Mouse (Mus musculus): ENCODE data around the gene Aoc2. TPM values are rescaled to one million over a fixed set of nuclear protein-coding genes. Genes with fewer than 3 reads are reported as not detected.

Gene Aoc2
- polyA plus RNA-seq, 1 experiment from 2014 or later, result 1.4 TPM

- Histone ChIP-seq H3K9ac (ENCODE audit: low read depth, low read length) (no peak overlapping the region), H3K4me1 (replicated peaks; ENCODE audit: control insufficient read depth, insufficient read depth, low read length) (peaks cover 3% of the 10 kb centered on the region), H3K4me2 (replicated peaks; ENCODE audit: low read depth, low read length) (no peak overlapping the region), H3K4me3 (ENCODE audit: low read depth, low read length) (no peak overlapping the region), H3K9me3 (ENCODE audit: control insufficient read depth, low read length) (no peaks in the 10 kb centered on the region), H3K27me3 (ENCODE audit: control insufficient read depth, insufficient read depth, low read length) (no peaks in the 10 kb centered on the region), H3K36me3 (ENCODE audit: control insufficient read depth, insufficient read depth, low read length) (0 out of 2 replicates have a peak, but pooled peaks cover 2% of the 10 kb centered on the region), H3K27ac (ENCODE audit: low read depth, low read length) (no peak overlapping the region)
- ATAC-seq (ENCODE audit: low FRiP score) (no peak), DNase-seq (ENCODE audit: low spot score) (no peak)
- WGBS, result 28% methylated on average over 5 of the region's 5 CpGs
These were observed 42.0 kb upstream of the Aoc2 start for GRCm38 (mm10) chr11:101282896-101283295.

- Histone ChIP-seq H3K4me2 (replicated peaks; ENCODE audit: low read depth, low read length) (no peak overlapping the region), H3K36me3 (ENCODE audit: control insufficient read depth, insufficient read depth, low read length) (0 out of 2 replicates have a peak, but pooled peaks cover 2% of the 10 kb centered on the region), H3K4me3 (ENCODE audit: low read depth, low read length) (no peak overlapping the region), H3K9ac (ENCODE audit: low read depth, low read length) (no peak overlapping the region), H3K4me1 (replicated peaks; ENCODE audit: control insufficient read depth, insufficient read depth, low read length) (no peaks in the 10 kb centered on the region), H3K9me3 (ENCODE audit: control insufficient read depth, low read length) (no peaks in the 10 kb centered on the region), H3K27me3 (ENCODE audit: control insufficient read depth, insufficient read depth, low read length) (no peaks in the 10 kb centered on the region), H3K27ac (ENCODE audit: low read depth, low read length) (no peak overlapping the region)
- DNase-seq (ENCODE audit: low spot score) (no peak), ATAC-seq (ENCODE audit: low FRiP score) (no peak)
- WGBS, result 57% methylated on average over 4 of the region's 4 CpGs
These were observed 41.1 kb upstream of the Aoc2 start for GRCm38 (mm10) chr11:101283805-101284204.

GRCm38 (mm10) chr11:101287306-101287705, 37.6 kb upstream of the Aoc2 start:
- Histone ChIP-seq H3K27ac (ENCODE audit: low read depth, low read length) (no peak overlapping the region), H3K4me2 (replicated peaks; ENCODE audit: low read depth, low read length) (no peak overlapping the region), H3K4me1 (replicated peaks; ENCODE audit: control insufficient read depth, insufficient read depth, low read length) (no peaks in the 10 kb centered on the region), H3K36me3 (ENCODE audit: control insufficient read depth, insufficient read depth, low read length) (0 out of 2 replicates have a peak, but pooled peaks cover 2% of the 10 kb centered on the region), H3K4me3 (ENCODE audit: low read depth, low read length) (no peak overlapping the region), H3K9ac (ENCODE audit: low read depth, low read length) (no peak overlapping the region), H3K27me3 (ENCODE audit: control insufficient read depth, insufficient read depth, low read length) (no peaks in the 10 kb centered on the region), H3K9me3 (ENCODE audit: control insufficient read depth, low read length) (no peaks in the 10 kb centered on the region)
- ATAC-seq (ENCODE audit: low FRiP score) (no peak), DNase-seq (ENCODE audit: low spot score) (no peak)
- WGBS, result 89% methylated on average over 9 of the region's 9 CpGs

- Histone ChIP-seq H3K4me2 (replicated peaks; ENCODE audit: low read depth, low read length) (no peak overlapping the region), H3K4me1 (replicated peaks; ENCODE audit: control insufficient read depth, insufficient read depth, low read length) (no peaks in the 10 kb centered on the region), H3K27me3 (ENCODE audit: control insufficient read depth, insufficient read depth, low read length) (no peaks in the 10 kb centered on the region), H3K4me3 (ENCODE audit: low read depth, low read length) (no peak overlapping the region), H3K36me3 (ENCODE audit: control insufficient read depth, insufficient read depth, low read length) (peaks cover 7% of the 10 kb centered on the region), H3K9me3 (ENCODE audit: control insufficient read depth, low read length) (no peaks in the 10 kb centered on the region), H3K9ac (ENCODE audit: low read depth, low read length) (no peak overlapping the region), H3K27ac (ENCODE audit: low read depth, low read length) (no peak overlapping the region)
- no peak for DNase-seq (ENCODE audit: low spot score)
- no peak for ATAC-seq (ENCODE audit: low FRiP score)
- 96% methylated on average over 8 of the region's 8 CpGs for WGBS
These were observed 33.6 kb upstream of the Aoc2 start for GRCm38 (mm10) chr11:101291231-101291630.

GRCm38 (mm10) chr11:101295191-101295590, 29.7 kb upstream of the Aoc2 start:
- no peak overlapping the region for H3K9ac ChIP-seq (ENCODE audit: low read depth, low read length)
- no peak overlapping the region for H3K4me2 ChIP-seq (replicated peaks; ENCODE audit: low read depth, low read length)
- WGBS, result 87% methylated on average over 8 of the region's 8 CpGs
- peaks cover 5% of the 10 kb centered on the region for H3K36me3 ChIP-seq (ENCODE audit: control insufficient read depth, insufficient read depth, low read length)
- ATAC-seq (ENCODE audit: low FRiP score) (no peak), DNase-seq (ENCODE audit: low spot score) (no peak)
- H3K27ac ChIP-seq (ENCODE audit: low read depth, low read length), result no peak overlapping the region
- no peaks in the 10 kb centered on the region for H3K9me3 ChIP-seq (ENCODE audit: control insufficient read depth, low read length)
- H3K4me3 ChIP-seq (ENCODE audit: low read depth, low read length), result no peak overlapping the region
- H3K4me1 ChIP-seq (replicated peaks; ENCODE audit: control insufficient read depth, insufficient read depth, low read length), result no peaks in the 10 kb centered on the region
- H3K27me3 ChIP-seq (ENCODE audit: control insufficient read depth, insufficient read depth, low read length), result no peaks in the 10 kb centered on the region

GRCm38 (mm10) chr11:101300881-101301280, 24.0 kb upstream of the Aoc2 start:
- no peak for ATAC-seq (ENCODE audit: low FRiP score)
- DNase-seq (ENCODE audit: low spot score), result no peak
- Histone ChIP-seq H3K9me3 (ENCODE audit: control insufficient read depth, low read length) (no peaks in the 10 kb centered on the region), H3K4me3 (ENCODE audit: low read depth, low read length) (peak overlapping the region; percentile 92; the same call in 1 of the 2 replicates), H3K27ac (ENCODE audit: low read depth, low read length) (no peak overlapping the region), H3K36me3 (ENCODE audit: control insufficient read depth, insufficient read depth, low read length) (no peaks in the 10 kb centered on the region), H3K27me3 (ENCODE audit: control insufficient read depth, insufficient read depth, low read length) (no peaks in the 10 kb centered on the region), H3K9ac (ENCODE audit: low read depth, low read length) (peak overlapping the region; percentile 88; the same call in 1 of the 2 replicates), H3K4me2 (replicated peaks; ENCODE audit: low read depth, low read length) (peak overlapping the region; percentile 94), H3K4me1 (replicated peaks; ENCODE audit: control insufficient read depth, insufficient read depth, low read length) (peaks cover 8% of the 10 kb centered on the region)
- WGBS, result 73% methylated on average over 7 of the region's 7 CpGs

- Histone ChIP-seq H3K36me3 (ENCODE audit: control insufficient read depth, insufficient read depth, low read length) (no peaks in the 10 kb centered on the region), H3K4me3 (ENCODE audit: low read depth, low read length) (peak overlapping the region; percentile 92), H3K27me3 (ENCODE audit: control insufficient read depth, insufficient read depth, low read length) (no peaks in the 10 kb centered on the region), H3K27ac (ENCODE audit: low read depth, low read length) (0 out of 2 replicates have a peak overlapping the region, but pooled peaks have one; percentile 58), H3K9me3 (ENCODE audit: control insufficient read depth, low read length) (no peaks in the 10 kb centered on the region), H3K4me2 (replicated peaks; ENCODE audit: low read depth, low read length) (peak overlapping the region; percentile 94), H3K9ac (ENCODE audit: low read depth, low read length) (peak overlapping the region; percentile 88), H3K4me1 (replicated peaks; ENCODE audit: control insufficient read depth, insufficient read depth, low read length) (peaks cover 8% of the 10 kb centered on the region)
- 16% methylated on average over 26 of the region's 26 CpGs for WGBS
- DNase-seq (ENCODE audit: low spot score) (no peak), ATAC-seq (ENCODE audit: low FRiP score) (peak; percentile 35)
These were observed 23.4 kb upstream of the Aoc2 start for GRCm38 (mm10) chr11:101301299-101302003.

- Histone ChIP-seq H3K9ac (ENCODE audit: low read depth, low read length) (peak within 1 kb of the TSS; percentile 88), H3K4me3 (ENCODE audit: low read depth, low read length) (peak within 1 kb of the TSS; percentile 92), H3K27ac (ENCODE audit: low read depth, low read length) (peak within 1 kb of the TSS; percentile 58; the same call in 1 of the 2 replicates), H3K27me3 (ENCODE audit: control insufficient read depth, insufficient read depth, low read length) (no peaks in the 10 kb centered on the region), H3K36me3 (ENCODE audit: control insufficient read depth, insufficient read depth, low read length) (no peaks in the 10 kb centered on the region), H3K9me3 (ENCODE audit: control insufficient read depth, low read length) (no peaks in the 10 kb centered on the region), H3K4me1 (replicated peaks; ENCODE audit: control insufficient read depth, insufficient read depth, low read length) (peaks cover 8% of the 10 kb centered on the region), H3K4me2 (replicated peaks; ENCODE audit: low read depth, low read length) (peak within 1 kb of the TSS; percentile 94)
- DNase-seq (ENCODE audit: low spot score) (peak; percentile 99), ATAC-seq (ENCODE audit: low FRiP score) (peak; percentile 81)
- WGBS, result 8% methylated on average over 39 of the region's 39 CpGs
These were observed 22.7 kb upstream of the Aoc2 start, which contains the start of gene Becn1 for GRCm38 (mm10) chr11:101302004-101302798. TSS of gene Becn1 (minus strand) at chr11:101302286.
